Mouse (Mus musculus): ENCODE measurements at regions not wholly inside any gene's neighbourhood (a gene's known extent, or its start where the extent isn't known, plus 50 kb on each side); places are given as distances from the start of the nearest gene placed in this dataset.

GRCm38 (mm10) chr12:70563446-70563845, 110.6 kb downstream of the Tmx1 start:
- TF ChIP-seq CTCF (IDR thresholded peaks at IDR 0.05; ENCODE audit: insufficient read depth, low read length) (no peak), POLR2A (IDR thresholded peaks at IDR 0.05; ENCODE audit: borderline replicate concordance, extremely low read depth, low read depth, low read length) (no peak)
